Mouse (Mus musculus) left cerebral cortex, adult 18-20 months (tissue): ENCODE data around the gene Ipo9. TPM values are rescaled to one million over a fixed set of nuclear protein-coding genes. Genes with fewer than 3 reads are reported as not detected.

Experiments used
- DNase-seq, 2 experiments: peaks; one replicate each; pipeline ENCODE4 v3.0.0; 2021 to 2022; ENCODE audit warnings: low spot score in 2 of 2, mixed read lengths in 1 of 2
- long read RNA-seq, 2 experiments: library from polyadenylated mRNA; stranded (forward); transcript quantifications; one replicate each; pipeline ENCODE4 v2.0.0; 2021
- total RNA-seq, 2 experiments: library from RNA; stranded (reverse); gene quantifications; 2 replicates each; pipeline ENCODE4 v1.2.3; 2021

Ipo9 gene
- total RNA-seq: 100 to 1,000 TPM; 172 to 174 TPM
- long read RNA-seq, experiment 1, full-length matches to known transcripts: 55 of 92 reads
- long read RNA-seq, experiment 1, partial matches to known transcripts: 13 of 92 reads
- long read RNA-seq, experiment 1, other reads (novel, unspliced or antisense): 24 of 92 reads
- long read RNA-seq, experiment 2, full-length matches to known transcripts: 39 of 61 reads
- long read RNA-seq, experiment 2, partial matches to known transcripts: 9 of 61 reads
- long read RNA-seq, experiment 2, other reads (novel, unspliced or antisense): 13 of 61 reads

GRCm38 (mm10) chr1:135429901-135430668 is at the start of gene Ipo9:
Gene Ipo9 (minus strand): TSS chr1:135430499.
- DNase-seq: peak; percentile 93 to 95

- DNase-seq: no peak
Measured at GRCm38 (mm10) chr1:135475571-135475895, 45.2 kb upstream of the Ipo9 start.

- no peak for DNase-seq
Measured at GRCm38 (mm10) chr1:135474861-135475570, 44.7 kb upstream of the Ipo9 start.

- DNase-seq: no peak
Measured at GRCm38 (mm10) chr1:135472536-135472935, 42.2 kb upstream of the Ipo9 start.

GRCm38 (mm10) chr1:135471742-135472141 is 41.4 kb upstream of the Ipo9 start:
- DNase-seq: no peak

GRCm38 (mm10) chr1:135470546-135470945 is 40.2 kb upstream of the Ipo9 start:
- no peak for DNase-seq

GRCm38 (mm10) chr1:135467462-135467861 is 37.2 kb upstream of the Ipo9 start:
- no peak for DNase-seq

- DNase-seq: no peak
Measured at GRCm38 (mm10) chr1:135466935-135467334, 36.6 kb upstream of the Ipo9 start.

- no peak for DNase-seq
Measured at GRCm38 (mm10) chr1:135465734-135466133, 35.4 kb upstream of the Ipo9 start.

- no peak for DNase-seq
Measured at GRCm38 (mm10) chr1:135462736-135463135, 32.4 kb upstream of the Ipo9 start.

GRCm38 (mm10) chr1:135462304-135462703 is 32.0 kb upstream of the Ipo9 start:
- no peak for DNase-seq

- peak; percentile 75 to 85 for DNase-seq
Measured at GRCm38 (mm10) chr1:135461097-135461730, 30.9 kb upstream of the Ipo9 start.

- DNase-seq: no peak
Measured at GRCm38 (mm10) chr1:135460521-135460920, 30.2 kb upstream of the Ipo9 start.

GRCm38 (mm10) chr1:135457860-135458259 is 27.6 kb upstream of the Ipo9 start:
- no peak for DNase-seq

GRCm38 (mm10) chr1:135452259-135452658 is 22.0 kb upstream of the Ipo9 start:
- peak in 1 of 2 experiments; percentile 38 for DNase-seq

- no peak for DNase-seq
Measured at GRCm38 (mm10) chr1:135451419-135451818, 21.1 kb upstream of the Ipo9 start.

- DNase-seq: no peak
Measured at GRCm38 (mm10) chr1:135449876-135450275, 19.6 kb upstream of the Ipo9 start.

- DNase-seq: no peak
Measured at GRCm38 (mm10) chr1:135448940-135449339, 18.6 kb upstream of the Ipo9 start.

GRCm38 (mm10) chr1:135443506-135443905 is 13.2 kb upstream of the Ipo9 start:
- DNase-seq: no peak

GRCm38 (mm10) chr1:135441861-135442260 is 11.6 kb upstream of the Ipo9 start:
- no peak for DNase-seq

- DNase-seq: no peak
Measured at GRCm38 (mm10) chr1:135440986-135441385, 10.7 kb upstream of the Ipo9 start.

GRCm38 (mm10) chr1:135438801-135439200 is 8.5 kb upstream of the Ipo9 start:
- no peak for DNase-seq
